Mouse (Mus musculus): ENCODE data around the gene Scube1. TPM values are rescaled to one million over a fixed set of nuclear protein-coding genes. Genes with fewer than 3 reads are reported as not detected.
A peak's percentile ranks its signal among the peaks of the same experiment; 100 is the strongest.

Gene Scube1
- total and polyA plus RNA-seq, 3 experiments = not detected

- dilution Hi-C loops (cut with MboI; ENCODE audit: extremely low pct_ligation_motif_present, extremely low pct_unique_long_range_greater_than_20kb, low sequenced_read_pairs) (no loop called here), in situ Hi-C loops (cut with MboI; ENCODE audit: low pct_ligation_motif_present, low pct_unique_long_range_greater_than_20kb, low sequenced_read_pairs) (no loop called here)
- H3K79me2 ChIP-seq (replicated peaks; ENCODE audit: control insufficient read depth, extremely low read depth, insufficient read depth, poor library complexity, severe bottlenecking) = no peaks in the 10 kb centered on the region
- peaks cover 65% of the 10 kb centered on the region for H3K27me3 ChIP-seq (replicated peaks)
- no peak overlapping the region for H3K27ac ChIP-seq (ENCODE audit: insufficient read depth, low read depth)
- no peak for DNase-seq (ENCODE audit: extremely low read depth)
- H3K9me3 ChIP-seq (replicated peaks; ENCODE audit: low read length) = peaks cover 7% of the 10 kb centered on the region
- no peaks in the 10 kb centered on the region for H3K4me1 ChIP-seq (ENCODE audit: control insufficient read depth in 1 of 2, insufficient read depth in 2 of 2)
- no peaks in the 10 kb centered on the region for H3K36me3 ChIP-seq (replicated peaks in 1 of 2; ENCODE audit: control insufficient read depth in 1 of 2, insufficient read depth in 1 of 2, low read length in 1 of 2)
- H3K4me3 ChIP-seq (replicated peaks in 1 of 3; ENCODE audit: low read depth in 2 of 3, low read length in 2 of 3, poor library complexity in 1 of 3) = no peak overlapping the region
- TF ChIP-seq ZNF384 (IDR thresholded peaks at IDR 0.05; ENCODE audit: low read depth, low read length) = peak; percentile 89
- TF ChIP-seq SMC3 (IDR thresholded peaks at IDR 0.05; ENCODE audit: low read depth, low read length) = peak; percentile 34; the same call in 1 of the 2 replicates
- TF ChIP-seq MAFK (IDR thresholded peaks at IDR 0.05; ENCODE audit: insufficient replicate concordance, low read length) = peak; percentile 39; the same call in 1 of the 2 replicates
- TF ChIP-seq KAT2A (IDR thresholded peaks at IDR 0.05; ENCODE audit: insufficient replicate concordance, low read length) = no peak
- TF ChIP-seq CTCF (conservative IDR thresholded peaks at IDR 0.05 in 1 of 2, IDR thresholded peaks at IDR 0.05 in 1 of 2; ENCODE audit: low read depth in 2 of 2, low read length in 2 of 2) = peak; percentile 23 to 68; a peak in 2 of 4 replicates
- TF ChIP-seq MXI1 (IDR thresholded peaks at IDR 0.05; ENCODE audit: low read depth, low read length) = no peak
- TF ChIP-seq RAD21 (IDR thresholded peaks at IDR 0.05; ENCODE audit: low read depth, low read length) = peak; percentile 63
- no peak overlapping the region for H3K4me2 ChIP-seq (ENCODE audit: insufficient read depth, low read depth, poor library complexity, severe bottlenecking)
- H3K9ac ChIP-seq (ENCODE audit: insufficient read depth, low read depth) = no peak overlapping the region
These were observed 34.1 kb upstream of the Scube1 start for GRCm38 (mm10) chr15:83758958-83759357.

GRCm38 (mm10) chr15:83756742-83757141, 31.9 kb upstream of the Scube1 start:
- dilution Hi-C loops (cut with MboI; ENCODE audit: extremely low pct_ligation_motif_present, extremely low pct_unique_long_range_greater_than_20kb, low sequenced_read_pairs) = no loop called here
- Histone ChIP-seq H3K4me2 (ENCODE audit: insufficient read depth, low read depth, poor library complexity, severe bottlenecking) (no peak overlapping the region), H3K36me3 (replicated peaks in 1 of 2; ENCODE audit: control insufficient read depth in 1 of 2, insufficient read depth in 1 of 2, low read length in 1 of 2) (no peaks in the 10 kb centered on the region), H3K79me2 (replicated peaks; ENCODE audit: control insufficient read depth, extremely low read depth, insufficient read depth, poor library complexity, severe bottlenecking) (no peaks in the 10 kb centered on the region), H3K9me3 (replicated peaks; ENCODE audit: low read length) (peaks cover 7% of the 10 kb centered on the region), H3K4me1 (ENCODE audit: control insufficient read depth in 1 of 2, insufficient read depth in 2 of 2) (no peaks in the 10 kb centered on the region), H3K4me3 (replicated peaks in 1 of 3; ENCODE audit: low read depth in 2 of 3, low read length in 2 of 3, poor library complexity in 1 of 3) (no peak overlapping the region), H3K9ac (ENCODE audit: insufficient read depth, low read depth) (no peak overlapping the region), H3K27me3 (replicated peaks) (peaks cover 59% of the 10 kb centered on the region), H3K27ac (ENCODE audit: insufficient read depth, low read depth) (no peak overlapping the region)
- DNase-seq (ENCODE audit: extremely low read depth) = peak; percentile 16
- in situ Hi-C loops (cut with MboI; ENCODE audit: low pct_ligation_motif_present, low pct_unique_long_range_greater_than_20kb, low sequenced_read_pairs) = no loop called here
- TF ChIP-seq SIN3A (IDR thresholded peaks at IDR 0.05; ENCODE audit: low read length) = no peak
- peak; percentile 32 for TF ChIP-seq RAD21 (IDR thresholded peaks at IDR 0.05; ENCODE audit: low read depth, low read length)
- TF ChIP-seq CTCF (conservative IDR thresholded peaks at IDR 0.05 in 1 of 2, IDR thresholded peaks at IDR 0.05 in 1 of 2; ENCODE audit: low read depth in 2 of 2, low read length in 2 of 2) = peak; percentile 67 to 86
- TF ChIP-seq ZNF384 (IDR thresholded peaks at IDR 0.05; ENCODE audit: low read depth, low read length) = no peak
- TF ChIP-seq MXI1 (IDR thresholded peaks at IDR 0.05; ENCODE audit: low read depth, low read length) = no peak
- no peak for TF ChIP-seq PAX5 (IDR thresholded peaks at IDR 0.05; ENCODE audit: low read length)
- TF ChIP-seq ZKSCAN1 (IDR thresholded peaks at IDR 0.05; ENCODE audit: borderline replicate concordance, low read depth, low read length) = no peak
- TF ChIP-seq MAFK (IDR thresholded peaks at IDR 0.05; ENCODE audit: insufficient replicate concordance, low read length) = no peak

GRCm38 (mm10) chr15:83749436-83749835, 24.6 kb upstream of the Scube1 start:
- H3K9me3 ChIP-seq (replicated peaks; ENCODE audit: low read length) = peaks cover 2% of the 10 kb centered on the region
- H3K79me2 ChIP-seq (replicated peaks; ENCODE audit: control insufficient read depth, extremely low read depth, insufficient read depth, poor library complexity, severe bottlenecking) = no peaks in the 10 kb centered on the region
- H3K27ac ChIP-seq (ENCODE audit: insufficient read depth, low read depth) = no peak overlapping the region
- H3K36me3 ChIP-seq (replicated peaks in 1 of 2; ENCODE audit: control insufficient read depth in 1 of 2, insufficient read depth in 1 of 2, low read length in 1 of 2) = no peaks in the 10 kb centered on the region
- no peak overlapping the region for H3K4me3 ChIP-seq (replicated peaks in 1 of 3; ENCODE audit: low read depth in 2 of 3, low read length in 2 of 3, poor library complexity in 1 of 3)
- no peak overlapping the region for H3K9ac ChIP-seq (ENCODE audit: insufficient read depth, low read depth)
- no peaks in the 10 kb centered on the region for H3K4me1 ChIP-seq (ENCODE audit: control insufficient read depth in 1 of 2, insufficient read depth in 2 of 2)
- H3K27me3 ChIP-seq (replicated peaks) = peaks cover 60% of the 10 kb centered on the region
- dilution Hi-C loops (cut with MboI; ENCODE audit: extremely low pct_ligation_motif_present, extremely low pct_unique_long_range_greater_than_20kb, low sequenced_read_pairs) = no loop called here
- H3K4me2 ChIP-seq (ENCODE audit: insufficient read depth, low read depth, poor library complexity, severe bottlenecking) = no peak overlapping the region
- DNase-seq (ENCODE audit: extremely low read depth) = no peak
- no peak for TF ChIP-seq ELF1 (IDR thresholded peaks at IDR 0.05; ENCODE audit: low read depth, low read length)
- in situ Hi-C loops (cut with MboI; ENCODE audit: low pct_ligation_motif_present, low pct_unique_long_range_greater_than_20kb, low sequenced_read_pairs) = no loop called here

Data from CH12.LX (cell line).